Mouse (Mus musculus): ENCODE measurements around the gene Lmnb2.

DNA sequence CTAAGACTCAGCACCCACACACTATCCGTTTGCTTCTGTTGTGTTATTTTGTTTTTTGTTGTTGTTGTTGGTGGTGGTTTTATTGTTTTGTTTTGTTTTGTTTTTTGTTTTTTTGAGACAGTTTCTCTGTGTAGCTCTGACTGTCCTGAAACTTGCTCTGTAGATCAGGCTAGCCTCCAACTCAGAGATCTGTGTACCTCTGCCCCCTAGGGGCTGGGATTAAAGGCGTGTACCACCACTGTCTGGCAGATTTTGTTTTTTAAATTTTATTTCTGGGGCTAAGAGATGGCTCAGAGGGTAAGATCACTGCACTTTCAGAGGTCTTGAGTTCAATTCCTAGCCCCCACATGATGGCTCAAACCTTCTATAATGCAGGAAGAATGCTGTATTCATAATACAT lies 37.1 kb downstream of the Lmnb2 start:
- no peak; the same call in 1 of the 2 replicates for TF ChIP-seq CTCF (IDR thresholded peaks at IDR 0.05)
- TF ChIP-seq EP300 (IDR thresholded peaks at IDR 0.05), result no peak

Data from lung, postnatal 0 days (tissue).